ENCODE assay signal across 8 mouse cellular contexts in genomic region chr14:55095671-55096070, GRCm38 (mm10). TPM values are rescaled to one million over a fixed set of nuclear protein-coding genes. Genes with fewer than 3 reads are reported as not detected.
A peak's percentile ranks its signal among the peaks of the same experiment; 100 is the strongest.
DNase-seq lines count a peak whose midpoint lies in the region; ATAC-seq and TF ChIP-seq lines count a peak whose summit lies in the region.

No protein-coding gene starts in this region.

- no peaks in the 10 kb centered on the region for H3K27me3 ChIP-seq in embryonic facial prominence, embryonic 11.5 days (ENCODE audit: control insufficient read depth, insufficient read depth, low read length)
- H3K27me3 ChIP-seq in intestine, embryonic 14.5 days (replicated peaks; ENCODE audit: control insufficient read depth, insufficient read depth, low read length) = no peaks in the 10 kb centered on the region
- H3K27me3 ChIP-seq in neural tube, embryonic 12.5 days (replicated peaks) = no peaks in the 10 kb centered on the region

- H3K4me3 ChIP-seq in layer of hippocampus, adult 2 months = peak overlapping the region; percentile 69
- H3K4me3 ChIP-seq in embryonic facial prominence, embryonic 11.5 days (ENCODE audit: low read depth, low read length) = peak overlapping the region; percentile 63; the same call in 1 of the 2 replicates
- H3K4me3 ChIP-seq in intestine, embryonic 14.5 days (ENCODE audit: low read depth, low read length) = peak overlapping the region; percentile 77
- H3K4me3 ChIP-seq in neural tube, embryonic 12.5 days = no peak overlapping the region

- peak overlapping the region; percentile 61; the same call in 1 of the 2 replicates for H3K4me2 ChIP-seq in embryonic facial prominence, embryonic 11.5 days (ENCODE audit: low read depth, low read length)
- peak overlapping the region; percentile 84 for H3K4me2 ChIP-seq in intestine, embryonic 14.5 days (ENCODE audit: low read length)
- peak overlapping the region; percentile 62 for H3K4me2 ChIP-seq in neural tube, embryonic 12.5 days (replicated peaks)

- 77% methylated on average over 12 of the region's 12 CpGs for WGBS in embryonic facial prominence, embryonic 11.5 days
- WGBS in intestine, embryonic 14.5 days = 56% methylated on average over 12 of the region's 12 CpGs
- 58% methylated on average over 12 of the region's 12 CpGs for WGBS in neural tube, embryonic 12.5 days

- 0 out of 2 replicates have a peak, but pooled peaks cover 2% of the 10 kb centered on the region for H3K4me1 ChIP-seq in embryonic facial prominence, embryonic 11.5 days (ENCODE audit: control insufficient read depth, insufficient read depth, low read length)
- peaks cover 22% of the 10 kb centered on the region for H3K4me1 ChIP-seq in intestine, embryonic 14.5 days (replicated peaks; ENCODE audit: control insufficient read depth, insufficient read depth, low read length)
- peaks cover 32% of the 10 kb centered on the region for H3K4me1 ChIP-seq in neural tube, embryonic 12.5 days

- H3K36me3 ChIP-seq in embryonic facial prominence, embryonic 11.5 days (replicated peaks; ENCODE audit: control insufficient read depth, insufficient read depth, low read depth, low read length) = no peaks in the 10 kb centered on the region
- peaks cover 21% of the 10 kb centered on the region for H3K36me3 ChIP-seq in intestine, embryonic 14.5 days (ENCODE audit: control insufficient read depth, insufficient read depth, low read length)
- H3K36me3 ChIP-seq in neural tube, embryonic 12.5 days = peaks cover 11% of the 10 kb centered on the region; the same call in 1 of the 2 replicates

- no peak for ATAC-seq in embryonic facial prominence, embryonic 11.5 days (replicated peaks; ENCODE audit: insufficient number of reproducible peaks, low FRiP score, low TSS enrichment, low read depth)
- no peak for ATAC-seq in intestine, embryonic 14.5 days (replicated peaks; ENCODE audit: low FRiP score, low TSS enrichment, low read depth)
- no peak for ATAC-seq in neural tube, embryonic 12.5 days (ENCODE audit: low FRiP score, low read depth)

- H3K9me3 ChIP-seq in embryonic facial prominence, embryonic 11.5 days (replicated peaks; ENCODE audit: control insufficient read depth, low read length) = no peaks in the 10 kb centered on the region
- no peaks in the 10 kb centered on the region for H3K9me3 ChIP-seq in intestine, embryonic 14.5 days (ENCODE audit: control insufficient read depth, low read length)
- H3K9me3 ChIP-seq in neural tube, embryonic 12.5 days = no peaks in the 10 kb centered on the region

- intact Hi-C loops in left cerebral cortex, postnatal 25 days (cut with DNase I) = loop anchor here (5.0 kb wide), 1 partner anchor 193 kb away; no protein-coding TSS in a partner anchor

- H3K9ac ChIP-seq in embryonic facial prominence, embryonic 11.5 days (replicated peaks; ENCODE audit: low read length) = no peak overlapping the region; the same call in 1 of the 2 replicates
- H3K9ac ChIP-seq in intestine, embryonic 14.5 days (ENCODE audit: low read length) = peak overlapping the region; percentile 72
- H3K9ac ChIP-seq in neural tube, embryonic 12.5 days = no peak overlapping the region; the same call in 1 of the 2 replicates

- peak overlapping the region; percentile 96 for H3K27ac ChIP-seq in layer of hippocampus, adult 2 months
- no peak overlapping the region for H3K27ac ChIP-seq in embryonic facial prominence, embryonic 11.5 days (replicated peaks; ENCODE audit: low read depth, low read length)
- H3K27ac ChIP-seq in intestine, embryonic 14.5 days (ENCODE audit: low read depth) = peak overlapping the region; percentile 78; the same call in 1 of the 2 replicates
- no peak overlapping the region for H3K27ac ChIP-seq in neural tube, embryonic 12.5 days

- TF ChIP-seq CTCF in layer of hippocampus, adult 2 months (conservative IDR thresholded peaks at IDR 0.05) = no peak

- DNase-seq in layer of hippocampus, adult 2 months (ENCODE audit: low spot score in 2 of 2) = no peak
- DNase-seq in layer of hippocampus, adult 9-10 months (ENCODE audit: low spot score) = no peak
- no peak for DNase-seq in embryonic facial prominence, embryonic 11.5 days (ENCODE audit: low spot score)
- no peak for DNase-seq in intestine, embryonic 14.5 days (ENCODE audit: low spot score)
- no peak for DNase-seq in left cerebral cortex, postnatal 25 days (ENCODE audit: low spot score in 2 of 2)
- DNase-seq in thymus, postnatal 25 days = no peak
- DNase-seq in adrenal gland, adult 8-10 months = no peak

RNA-seq across cellular contexts. Expression of gene Thtpa, which starts 1.1 kb away (rescaled TPM):
- 10 to 100 TPM; 19.3 to 23.7 TPM for total RNA-seq in layer of hippocampus, adult 2 months (2021)
- 19.0 and 19.6 TPM in 2 replicates for polyA plus RNA-seq in embryonic facial prominence, embryonic 11.5 days (2014; fragmentation: Nextera tagmentation; extraction: Ambion mirVana)
- polyA plus RNA-seq in intestine, embryonic 14.5 days (2014; fragmentation: Nextera tagmentation; extraction: Ambion mirVana) = 20.8 and 24.0 TPM in 2 replicates
- polyA plus RNA-seq in neural tube, embryonic 12.5 days (2016; fragmentation: Nextera tagmentation; extraction: Ambion mirVana) = 25.7 and 26.5 TPM in 2 replicates
- 10 to 100 TPM; 23.8 to 25.0 TPM for total RNA-seq in left cerebral cortex, postnatal 25 days (2021)
- total RNA-seq in adrenal gland, adult 8-10 months (2022) = 10 to 100 TPM; 16.1 to 22.6 (median 21.0) TPM

RNA-seq across cellular contexts. Expression of gene Zfhx2, which starts 3.5 kb away (rescaled TPM):
- 10 to 100 TPM; 55.5 to 67.3 TPM for total RNA-seq in layer of hippocampus, adult 2 months (2021)
- 4.5 and 6.0 TPM in 2 replicates for polyA plus RNA-seq in embryonic facial prominence, embryonic 11.5 days (2014; fragmentation: Nextera tagmentation; extraction: Ambion mirVana)
- 5.0 and 5.4 TPM in 2 replicates for polyA plus RNA-seq in intestine, embryonic 14.5 days (2014; fragmentation: Nextera tagmentation; extraction: Ambion mirVana)
- polyA plus RNA-seq in neural tube, embryonic 12.5 days (2016; fragmentation: Nextera tagmentation; extraction: Ambion mirVana) = 29.4 and 34.4 TPM in 2 replicates
- total RNA-seq in left cerebral cortex, postnatal 25 days (2021) = 10 to 100 TPM; 37.5 to 47.1 TPM
- 10 to 100 TPM in 2 of 4 experiments, 1 to 10 TPM in 2; 6.9 to 17.8 (median 11.7) TPM for total RNA-seq in adrenal gland, adult 8-10 months (2022)

RNA-seq across cellular contexts. Expression of gene Ap1g2, which starts 10.7 kb away (rescaled TPM):
- total RNA-seq in layer of hippocampus, adult 2 months (2021) = 10 to 100 TPM; 15.4 to 19.3 TPM
- polyA plus RNA-seq in embryonic facial prominence, embryonic 11.5 days (2014; fragmentation: Nextera tagmentation; extraction: Ambion mirVana) = 8.4 and 13.4 TPM in 2 replicates
- 44.7 and 49.8 TPM in 2 replicates for polyA plus RNA-seq in intestine, embryonic 14.5 days (2014; fragmentation: Nextera tagmentation; extraction: Ambion mirVana)
- 7.6 and 12.0 TPM in 2 replicates for polyA plus RNA-seq in neural tube, embryonic 12.5 days (2016; fragmentation: Nextera tagmentation; extraction: Ambion mirVana)
- total RNA-seq in left cerebral cortex, postnatal 25 days (2021) = 10 to 100 TPM; 10.3 to 11.3 TPM
- 10 to 100 TPM; 24.5 to 29.3 (median 26.0) TPM for total RNA-seq in adrenal gland, adult 8-10 months (2022)

RNA-seq across cellular contexts. Expression of gene Jph4, which starts 21.1 kb away (rescaled TPM):
- total RNA-seq in layer of hippocampus, adult 2 months (2021) = 100 to 1,000 TPM; 453 to 476 TPM
- polyA plus RNA-seq in embryonic facial prominence, embryonic 11.5 days (2014; fragmentation: Nextera tagmentation; extraction: Ambion mirVana) = 1.2 and 1.3 TPM in 2 replicates
- polyA plus RNA-seq in intestine, embryonic 14.5 days (2014; fragmentation: Nextera tagmentation; extraction: Ambion mirVana) = 1.7 and 2.0 TPM in 2 replicates
- polyA plus RNA-seq in neural tube, embryonic 12.5 days (2016; fragmentation: Nextera tagmentation; extraction: Ambion mirVana) = 12.3 and 13.8 TPM in 2 replicates
- 100 to 1,000 TPM; 317 to 338 TPM for total RNA-seq in left cerebral cortex, postnatal 25 days (2021)
- total RNA-seq in adrenal gland, adult 8-10 months (2022) = 1 to 10 TPM; 3.3 to 6.9 (median 5.3) TPM

Comparison
In these comparisons a context has a peak if more than half of its experiments do, and no peak if none do; other contexts are left out.
1. H3K27ac ChIP-seq: peak in layer of hippocampus, adult 2 months (single experiment) and intestine, embryonic 14.5 days (single experiment); none in embryonic facial prominence, embryonic 11.5 days (single experiment) and neural tube, embryonic 12.5 days (single experiment).
2. Peak in every context shown above with its lines, with median percentiles within 50 percentile points of each other: H3K4me2 ChIP-seq.